Mouse (Mus musculus): Measurements from ENCODE around the gene Fau. TPM values are rescaled to one million over a fixed set of nuclear protein-coding genes. Genes with fewer than 3 reads are reported as not detected.

Gene Fau
- polyA plus RNA-seq, 1 experiment from 2014 or later = 618 TPM

GRCm38 (mm10) chr19:6097847-6098246 is 40.2 kb downstream of the Fau start:
- peaks cover 31% of the 10 kb centered on the region for H3K36me3 ChIP-seq (ENCODE audit: control insufficient read depth, insufficient read depth, low read length)
- 84% methylated on average over 3 of the region's 3 CpGs for WGBS
- H3K27me3 ChIP-seq (ENCODE audit: control insufficient read depth, insufficient read depth, low read length) = no peaks in the 10 kb centered on the region
- H3K27ac ChIP-seq (replicated peaks in 1 of 2; ENCODE audit: control insufficient read depth in 1 of 2, insufficient read depth in 1 of 2, low read depth in 2 of 2, low read length in 2 of 2) = no peak overlapping the region
- no peak overlapping the region for H3K4me3 ChIP-seq (ENCODE audit: control insufficient read depth in 1 of 2, insufficient read depth in 1 of 2, low read depth in 1 of 2, low read length in 2 of 2)
- H3K9me3 ChIP-seq (ENCODE audit: control insufficient read depth, low read length) = no peaks in the 10 kb centered on the region
- no peak for ATAC-seq (ENCODE audit: insufficient number of reproducible peaks, insufficient read depth, low FRiP score, low read depth)
- H3K9ac ChIP-seq (ENCODE audit: low read length) = no peak overlapping the region
- H3K4me1 ChIP-seq (ENCODE audit: control insufficient read depth in 2 of 2, insufficient read depth in 2 of 2, low read length in 2 of 2) = no peaks in the 10 kb centered on the region
- H3K4me2 ChIP-seq (ENCODE audit: low read length) = no peak overlapping the region

- Histone ChIP-seq H3K4me2 (ENCODE audit: low read length) (no peak overlapping the region), H3K9ac (ENCODE audit: low read length) (no peak overlapping the region), H3K4me3 (ENCODE audit: control insufficient read depth in 1 of 2, insufficient read depth in 1 of 2, low read depth in 1 of 2, low read length in 2 of 2) (no peak overlapping the region), H3K27ac (replicated peaks in 1 of 2; ENCODE audit: control insufficient read depth in 1 of 2, insufficient read depth in 1 of 2, low read depth in 2 of 2, low read length in 2 of 2) (no peak overlapping the region), H3K27me3 (ENCODE audit: control insufficient read depth, insufficient read depth, low read length) (no peaks in the 10 kb centered on the region), H3K36me3 (ENCODE audit: control insufficient read depth, insufficient read depth, low read length) (peaks cover 5% of the 10 kb centered on the region; the same call in 1 of the 2 replicates), H3K9me3 (ENCODE audit: control insufficient read depth, low read length) (no peaks in the 10 kb centered on the region), H3K4me1 (ENCODE audit: control insufficient read depth in 2 of 2, insufficient read depth in 2 of 2, low read length in 2 of 2) (no peaks in the 10 kb centered on the region)
- 75% methylated on average over 6 of the region's 6 CpGs for WGBS
- ATAC-seq (ENCODE audit: insufficient number of reproducible peaks, insufficient read depth, low FRiP score, low read depth) = no peak
Measured at GRCm38 (mm10) chr19:6101186-6101585, 43.5 kb downstream of the Fau start.

- Histone ChIP-seq H3K9me3 (ENCODE audit: control insufficient read depth, low read length) (no peaks in the 10 kb centered on the region), H3K4me2 (ENCODE audit: low read length) (no peak overlapping the region), H3K27me3 (ENCODE audit: control insufficient read depth, insufficient read depth, low read length) (no peaks in the 10 kb centered on the region), H3K27ac (replicated peaks in 1 of 2; ENCODE audit: control insufficient read depth in 1 of 2, insufficient read depth in 1 of 2, low read depth in 2 of 2, low read length in 2 of 2) (no peak overlapping the region), H3K9ac (ENCODE audit: low read length) (no peak overlapping the region), H3K4me1 (ENCODE audit: control insufficient read depth in 2 of 2, insufficient read depth in 2 of 2, low read length in 2 of 2) (no peaks in the 10 kb centered on the region), H3K36me3 (ENCODE audit: control insufficient read depth, insufficient read depth, low read length) (peaks cover 5% of the 10 kb centered on the region; the same call in 1 of the 2 replicates), H3K4me3 (ENCODE audit: control insufficient read depth in 1 of 2, insufficient read depth in 1 of 2, low read depth in 1 of 2, low read length in 2 of 2) (no peak overlapping the region)
- ATAC-seq (ENCODE audit: insufficient number of reproducible peaks, insufficient read depth, low FRiP score, low read depth) = no peak
- 71% methylated on average over 6 of the region's 6 CpGs for WGBS
Measured at GRCm38 (mm10) chr19:6102169-6102853, 44.7 kb downstream of the Fau start.

DNA sequence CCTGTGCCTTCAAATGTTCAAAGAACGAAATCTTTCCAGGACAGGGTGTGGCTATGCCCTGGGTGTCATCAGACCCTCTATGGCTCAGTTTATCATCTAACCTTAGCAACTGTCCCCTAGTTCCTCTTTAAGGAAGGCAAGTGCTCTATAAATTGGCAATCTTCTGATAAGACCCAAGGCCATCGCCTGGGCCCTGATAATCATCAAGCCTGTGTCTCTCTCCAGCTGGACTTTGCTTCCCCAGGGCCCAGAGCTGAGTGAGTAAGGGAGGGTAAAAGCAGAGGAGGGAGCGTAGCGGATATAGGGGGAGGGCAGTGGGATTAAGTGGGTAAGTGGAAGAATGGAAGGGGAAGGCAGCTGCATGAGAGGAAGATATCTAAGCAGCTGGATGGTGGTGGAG is 46.8 kb downstream of the Fau start:
- H3K27me3 ChIP-seq (ENCODE audit: control insufficient read depth, insufficient read depth, low read length) = no peaks in the 10 kb centered on the region
- no peaks in the 10 kb centered on the region for H3K9me3 ChIP-seq (ENCODE audit: control insufficient read depth, low read length)
- no peak for ATAC-seq (ENCODE audit: insufficient number of reproducible peaks, insufficient read depth, low FRiP score, low read depth)
- no peaks in the 10 kb centered on the region for H3K4me1 ChIP-seq (ENCODE audit: control insufficient read depth in 2 of 2, insufficient read depth in 2 of 2, low read length in 2 of 2)
- no peak overlapping the region for H3K4me3 ChIP-seq (ENCODE audit: control insufficient read depth in 1 of 2, insufficient read depth in 1 of 2, low read depth in 1 of 2, low read length in 2 of 2)
- WGBS = 60% methylated on average over 4 of the region's 4 CpGs
- H3K4me2 ChIP-seq (ENCODE audit: low read length) = no peak overlapping the region
- no peaks in the 10 kb centered on the region for H3K36me3 ChIP-seq (ENCODE audit: control insufficient read depth, insufficient read depth, low read length)
- no peak overlapping the region for H3K27ac ChIP-seq (replicated peaks in 1 of 2; ENCODE audit: control insufficient read depth in 1 of 2, insufficient read depth in 1 of 2, low read depth in 2 of 2, low read length in 2 of 2)
- no peak overlapping the region for H3K9ac ChIP-seq (ENCODE audit: low read length)

DNA sequence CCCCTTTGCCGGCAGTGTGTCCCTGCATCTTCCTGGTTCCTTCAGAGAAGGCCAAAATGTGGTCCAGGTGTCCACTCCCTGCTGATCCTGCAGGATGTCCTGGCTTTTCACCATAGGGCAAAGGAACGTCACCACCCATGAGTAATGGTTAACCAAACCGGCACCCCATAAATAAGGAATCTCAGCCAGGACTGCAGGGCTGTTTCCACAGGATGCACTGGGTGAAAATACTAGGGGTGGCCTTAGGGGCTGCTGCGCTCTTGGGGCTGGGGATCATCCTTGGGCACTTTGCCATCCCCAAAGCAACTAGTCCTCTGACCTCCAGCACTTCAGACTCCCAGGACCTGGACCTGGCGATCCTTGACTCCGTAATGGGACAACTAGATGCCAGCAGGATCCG is 47.9 kb downstream of the Fau start, which contains the start of gene Naaladl1:
Gene Naaladl1, plus strand, starts transcription at position 197 of the 400 bp plus-strand sequence.
- Histone ChIP-seq H3K9me3 (ENCODE audit: control insufficient read depth, low read length) (no peaks in the 10 kb centered on the region), H3K4me3 (ENCODE audit: control insufficient read depth in 1 of 2, insufficient read depth in 1 of 2, low read depth in 1 of 2, low read length in 2 of 2) (no peak within 1 kb of the TSS), H3K36me3 (ENCODE audit: control insufficient read depth, insufficient read depth, low read length) (no peaks in the 10 kb centered on the region), H3K9ac (ENCODE audit: low read length) (no peak within 1 kb of the TSS), H3K27me3 (ENCODE audit: control insufficient read depth, insufficient read depth, low read length) (no peaks in the 10 kb centered on the region), H3K27ac (replicated peaks in 1 of 2; ENCODE audit: control insufficient read depth in 1 of 2, insufficient read depth in 1 of 2, low read depth in 2 of 2, low read length in 2 of 2) (no peak within 1 kb of the TSS), H3K4me2 (ENCODE audit: low read length) (no peak within 1 kb of the TSS), H3K4me1 (ENCODE audit: control insufficient read depth in 2 of 2, insufficient read depth in 2 of 2, low read length in 2 of 2) (no peaks in the 10 kb centered on the region)
- no peak for ATAC-seq (ENCODE audit: insufficient number of reproducible peaks, insufficient read depth, low FRiP score, low read depth)
- 87% methylated on average over 7 of the region's 7 CpGs for WGBS

Small RNA genes lying within 50 kb of the gene (microRNA-seq; reads per million reads assigned to microRNA genes)
- gene Mir6988 = 1.1 reads per million

Other genes with a start within 250 kb of the Fau start
- gene Frmd8, start 182.6 kb upstream of the Fau start, polyA plus RNA-seq (2014; fragmentation: Nextera tagmentation; extraction: Ambion mirVana) = 18.5 and 19.2 TPM in 2 replicates
- gene Slc25a45, start 180.0 kb upstream of the Fau start, polyA plus RNA-seq (2014; fragmentation: Nextera tagmentation; extraction: Ambion mirVana) = 1.7 and 2.8 TPM in 2 replicates
- 1.1 and 1.8 TPM in 2 replicates for gene Tigd3, start 163.7 kb upstream of the Fau start, polyA plus RNA-seq (2014; fragmentation: Nextera tagmentation; extraction: Ambion mirVana)
- 85.8 and 86.9 TPM in 2 replicates for gene Dpf2, start 144.8 kb upstream of the Fau start, polyA plus RNA-seq (2014; fragmentation: Nextera tagmentation; extraction: Ambion mirVana)
- 9.1 and 9.7 TPM in 2 replicates for gene Cdc42ep2, start 133.0 kb upstream of the Fau start, polyA plus RNA-seq (2014; fragmentation: Nextera tagmentation; extraction: Ambion mirVana)
- gene Pola2, start 93.6 kb upstream of the Fau start, polyA plus RNA-seq (2014; fragmentation: Nextera tagmentation; extraction: Ambion mirVana) = 42.7 and 45.1 TPM in 2 replicates
- not detected in 2 replicates for gene Slc22a20, start 71.7 kb upstream of the Fau start, polyA plus RNA-seq (2014; fragmentation: Nextera tagmentation; extraction: Ambion mirVana)
- 6.5 and 7.3 TPM in 2 replicates for gene Capn1, start 41.9 kb upstream of the Fau start, polyA plus RNA-seq (2014; fragmentation: Nextera tagmentation; extraction: Ambion mirVana)
- gene Syvn1, start 11.3 kb upstream of the Fau start, polyA plus RNA-seq (2014; fragmentation: Nextera tagmentation; extraction: Ambion mirVana) = 14.8 and 16.0 TPM in 2 replicates
- gene Mrpl49, start 59 bp upstream of the Fau start, polyA plus RNA-seq (2014; fragmentation: Nextera tagmentation; extraction: Ambion mirVana) = 64.5 and 69.4 TPM in 2 replicates
- 25.5 and 25.6 TPM in 2 replicates for gene Znhit2, start 3.3 kb downstream of the Fau start, polyA plus RNA-seq (2014; fragmentation: Nextera tagmentation; extraction: Ambion mirVana)
- gene Tm7sf2, start 10.5 kb downstream of the Fau start, polyA plus RNA-seq (2014; fragmentation: Nextera tagmentation; extraction: Ambion mirVana) = 6.7 and 7.6 TPM in 2 replicates
- 36.9 and 44.8 TPM in 2 replicates for gene Vps51, start 19.4 kb downstream of the Fau start, polyA plus RNA-seq (2014; fragmentation: Nextera tagmentation; extraction: Ambion mirVana)
- gene Tmem262, start 22.2 kb downstream of the Fau start, polyA plus RNA-seq (2014; fragmentation: Nextera tagmentation; extraction: Ambion mirVana) = not detected in 2 replicates
- 0.47 and 0.49 TPM in 2 replicates for gene Gm28374, start 24.4 kb downstream of the Fau start, polyA plus RNA-seq (2014; fragmentation: Nextera tagmentation; extraction: Ambion mirVana)
- 46.6 and 52.9 TPM in 2 replicates for gene Zfpl1, start 27.1 kb downstream of the Fau start, polyA plus RNA-seq (2014; fragmentation: Nextera tagmentation; extraction: Ambion mirVana)
- 24.0 and 24.5 TPM in 2 replicates for gene Cdca5, start 27.1 kb downstream of the Fau start, polyA plus RNA-seq (2014; fragmentation: Nextera tagmentation; extraction: Ambion mirVana)
- gene AC131692.1, start 36.6 kb downstream of the Fau start, polyA plus RNA-seq (2014; fragmentation: Nextera tagmentation; extraction: Ambion mirVana) = 0.38 TPM in 1 of 2 replicates, not detected in the other
- 0.12 and 0.20 TPM in 2 replicates for gene Naaladl1, start 47.9 kb downstream of the Fau start, polyA plus RNA-seq (2014; fragmentation: Nextera tagmentation; extraction: Ambion mirVana)
- 36.0 and 36.3 TPM in 2 replicates for gene Sac3d1, start 60.8 kb downstream of the Fau start, polyA plus RNA-seq (2014; fragmentation: Nextera tagmentation; extraction: Ambion mirVana)
- gene Snx15, start 70.5 kb downstream of the Fau start, polyA plus RNA-seq (2014; fragmentation: Nextera tagmentation; extraction: Ambion mirVana) = 21.5 and 23.9 TPM in 2 replicates
- 0.30 TPM in 1 of 2 replicates, not detected in the other for gene Batf2, start 83.1 kb downstream of the Fau start, polyA plus RNA-seq (2014; fragmentation: Nextera tagmentation; extraction: Ambion mirVana)
- gene Arl2, start 83.7 kb downstream of the Fau start, polyA plus RNA-seq (2014; fragmentation: Nextera tagmentation; extraction: Ambion mirVana) = 61.3 and 70.7 TPM in 2 replicates
- gene Majin, start 126.5 kb downstream of the Fau start, polyA plus RNA-seq (2014; fragmentation: Nextera tagmentation; extraction: Ambion mirVana) = not detected in 2 replicates
- 0.36 TPM in 1 of 2 replicates, not detected in the other for gene Gpha2, start 168.5 kb downstream of the Fau start, polyA plus RNA-seq (2014; fragmentation: Nextera tagmentation; extraction: Ambion mirVana)
- 20.7 and 26.0 TPM in 2 replicates for gene Ppp2r5b, start 178.0 kb downstream of the Fau start, polyA plus RNA-seq (2014; fragmentation: Nextera tagmentation; extraction: Ambion mirVana)
- 7.1 and 7.8 TPM in 2 replicates for gene Atg2a, start 183.8 kb downstream of the Fau start, polyA plus RNA-seq (2014; fragmentation: Nextera tagmentation; extraction: Ambion mirVana)
- 51.7 and 60.0 TPM in 2 replicates for gene Ehd1, start 218.9 kb downstream of the Fau start, polyA plus RNA-seq (2014; fragmentation: Nextera tagmentation; extraction: Ambion mirVana)
- gene Cdc42bpg, start 248.6 kb downstream of the Fau start, polyA plus RNA-seq (2014; fragmentation: Nextera tagmentation; extraction: Ambion mirVana) = 0.43 and 0.78 TPM in 2 replicates